Mouse (Mus musculus): ENCODE results near the gene Sema6c. TPM values are rescaled to one million over a fixed set of nuclear protein-coding genes. Genes with fewer than 3 reads are reported as not detected.
"Not testable (repeated sequence)": the region's sequence is repeated elsewhere in the genome, so short reads cannot be mapped to it uniquely, and the experiment has no call there.

The Sema6c gene
- polyA plus RNA-seq, 1 experiment = 1.4 TPM

- WGBS = 87% methylated on average over 5 of the region's 5 CpGs
- no peak for DNase-seq (ENCODE audit: low read depth, low spot score)
Observed at GRCm38 (mm10) chr3:95178948-95179347, 18.7 kb downstream of the Sema6c start.

DNA sequence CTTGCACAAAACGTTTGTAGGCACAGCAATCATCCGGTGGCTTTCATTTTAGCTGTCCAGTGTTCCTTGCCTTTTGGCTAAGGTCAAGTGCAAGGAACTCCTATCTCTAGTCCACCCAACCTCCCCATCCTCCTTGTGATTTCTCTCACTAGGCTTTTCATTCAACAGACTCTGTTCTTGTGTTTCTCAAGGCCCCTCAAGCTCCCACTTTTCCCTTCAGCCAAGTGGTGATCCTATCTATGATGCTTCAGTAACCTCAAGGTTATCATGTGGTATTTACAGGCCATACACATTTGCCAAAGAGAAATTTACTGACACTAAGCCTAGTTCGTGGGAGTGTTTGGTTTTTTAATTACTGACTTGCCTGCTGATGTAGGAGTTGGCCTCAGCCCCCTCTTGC, 19.6 kb downstream of the Sema6c start:
- no peak for DNase-seq (ENCODE audit: low read depth, low spot score)
- 57% methylated on average over 3 of the region's 3 CpGs for WGBS

- DNase-seq (ENCODE audit: low read depth, low spot score) = no peak
- WGBS = 58% methylated on average over 1 of the region's 1 CpGs
Observed at GRCm38 (mm10) chr3:95181841-95182240, 21.6 kb downstream of the Sema6c start.

DNA sequence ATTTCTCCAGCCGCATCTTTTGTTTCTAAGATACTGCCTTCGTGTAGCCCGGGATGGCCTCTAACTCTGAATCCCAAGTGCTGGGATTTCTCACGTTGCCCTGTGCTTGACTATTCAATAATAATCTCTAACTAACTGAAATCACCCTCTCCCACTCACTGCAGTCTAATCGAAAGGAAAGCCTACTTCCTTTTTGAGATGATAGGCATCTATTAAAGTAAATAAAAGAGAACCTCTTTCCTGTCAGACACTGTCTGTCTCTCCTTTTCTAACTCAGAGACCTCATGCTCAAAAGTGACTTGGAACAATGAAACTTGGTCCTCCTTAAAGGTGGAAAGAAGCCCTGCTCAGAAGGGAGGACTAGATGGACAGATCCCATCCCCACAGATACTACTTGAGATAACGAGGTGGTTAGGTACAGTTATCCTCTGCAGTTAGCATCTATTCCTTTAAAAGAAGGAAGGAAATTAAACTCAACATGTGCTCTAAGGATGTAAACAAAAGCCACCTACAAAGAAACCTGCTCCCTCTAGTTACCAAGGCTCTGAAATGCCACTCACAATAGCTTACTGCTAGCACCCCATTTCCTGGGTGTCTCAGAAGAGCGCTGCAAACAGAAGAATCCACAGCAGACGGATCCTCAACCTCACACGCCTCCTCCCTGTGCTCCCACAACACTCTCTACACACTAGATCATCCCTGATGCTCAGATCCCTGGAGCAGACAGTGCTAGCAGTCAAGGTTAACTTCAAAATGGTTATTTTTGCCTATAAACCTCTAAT, 24.7 kb downstream of the Sema6c start:
- DNase-seq (ENCODE audit: low read depth, low spot score) = no peak
- WGBS = 86% methylated on average over 9 of the region's 9 CpGs

DNA sequence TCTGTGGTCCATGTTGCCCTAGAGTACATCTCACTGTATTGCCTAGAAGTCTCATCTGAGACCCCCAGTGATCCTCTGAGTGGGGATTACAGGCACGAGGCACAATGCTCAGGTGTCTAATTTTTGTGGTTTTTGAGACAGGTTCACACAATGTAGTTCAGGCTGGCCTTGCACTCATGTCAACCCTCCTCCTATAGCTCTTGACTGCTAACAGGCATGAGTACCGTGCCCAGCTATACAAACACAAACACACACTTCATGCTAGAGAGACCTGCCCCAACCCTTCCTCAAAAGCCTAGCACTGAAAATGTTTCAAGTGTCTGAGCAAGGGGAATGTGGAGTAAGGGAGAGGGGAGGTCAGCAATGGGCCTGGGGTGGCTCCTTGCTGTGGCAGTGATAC, 25.8 kb downstream of the Sema6c start:
- DNase-seq (ENCODE audit: low read depth, low spot score) = no peak

DNA sequence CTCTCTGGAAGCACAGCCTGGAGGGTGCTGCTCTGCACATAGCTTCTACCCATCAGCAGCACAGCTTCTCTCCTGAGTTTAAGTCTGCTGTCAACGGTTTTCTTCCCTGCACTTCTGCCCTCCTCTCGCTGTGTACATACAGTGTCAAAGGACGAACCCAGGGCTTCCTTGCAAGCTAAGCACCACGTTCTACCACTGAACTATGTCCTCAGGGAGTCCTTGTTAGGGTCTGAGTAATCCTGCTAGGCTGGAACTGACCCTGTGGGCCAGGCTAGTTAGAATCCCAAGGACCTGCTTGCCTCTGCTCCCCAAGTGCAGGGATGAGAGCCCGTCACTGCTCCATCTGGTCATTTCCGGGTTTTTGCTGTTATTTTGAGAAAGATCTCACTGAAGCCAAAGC, 26.6 kb downstream of the Sema6c start:
- no peak for DNase-seq (ENCODE audit: low read depth, low spot score)
- 92% methylated on average over 6 of the region's 6 CpGs for WGBS

More for the DNA sequence above, 25.8 kb downstream of the Sema6c start:
- WGBS = 86% methylated on average over 2 of the region's 2 CpGs

GRCm38 (mm10) chr3:95194721-95195135, 34.5 kb downstream of the Sema6c start:
- 50% methylated on average over 6 of the region's 6 CpGs for WGBS
- DNase-seq (ENCODE audit: low read depth, low spot score) = no peak

DNA sequence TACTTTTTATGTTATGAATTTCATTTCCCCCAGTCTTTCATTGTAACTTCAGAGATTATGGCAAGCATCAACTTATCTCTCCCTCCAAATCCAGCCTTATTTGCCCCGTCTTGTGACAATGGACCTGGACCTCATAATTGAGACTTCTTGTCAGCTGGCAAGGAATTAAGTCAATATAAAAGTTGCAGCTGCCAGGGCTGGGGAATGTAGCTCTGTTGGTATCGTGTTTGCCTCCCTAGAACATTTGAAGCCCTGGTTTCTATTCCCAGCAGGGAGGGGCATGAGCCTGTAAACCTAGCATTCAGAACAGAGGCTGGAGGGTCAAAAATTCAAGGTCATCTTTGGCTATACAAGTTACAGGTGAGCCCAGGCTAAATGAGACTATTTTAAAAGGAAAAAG, 35.5 kb downstream of the Sema6c start:
- DNase-seq (ENCODE audit: low read depth, low spot score) = no peak
- 58% methylated on average over 2 of the region's 2 CpGs for WGBS

DNA sequence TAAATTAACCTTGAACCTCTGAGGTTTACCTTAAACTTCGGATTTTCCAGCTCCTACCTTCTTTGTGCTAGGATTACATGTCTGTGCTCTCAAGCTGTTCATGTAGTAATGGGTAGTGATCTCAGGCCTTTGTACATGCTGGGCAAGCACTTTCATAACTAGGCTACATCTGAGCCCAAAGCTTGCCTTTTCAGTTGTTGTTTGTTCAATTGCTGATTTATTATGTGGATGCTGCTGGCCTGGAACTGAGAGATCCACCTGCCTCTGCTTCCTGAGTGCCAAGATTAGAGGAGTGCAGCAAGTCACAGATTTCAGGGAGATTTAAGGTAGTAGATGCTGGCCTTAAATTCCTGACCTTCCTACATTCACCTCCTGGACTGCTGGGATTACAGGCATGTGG, 38.8 kb downstream of the Sema6c start:
- no peak for DNase-seq (ENCODE audit: low read depth, low spot score)

GRCm38 (mm10) chr3:95200132-95200531, 39.9 kb downstream of the Sema6c start:
- WGBS = 73% methylated on average over 7 of the region's 7 CpGs
- no peak for DNase-seq (ENCODE audit: low read depth, low spot score)

More for the DNA sequence above, 38.8 kb downstream of the Sema6c start:
- 82% methylated on average over 1 of the region's 1 CpGs for WGBS

DNA sequence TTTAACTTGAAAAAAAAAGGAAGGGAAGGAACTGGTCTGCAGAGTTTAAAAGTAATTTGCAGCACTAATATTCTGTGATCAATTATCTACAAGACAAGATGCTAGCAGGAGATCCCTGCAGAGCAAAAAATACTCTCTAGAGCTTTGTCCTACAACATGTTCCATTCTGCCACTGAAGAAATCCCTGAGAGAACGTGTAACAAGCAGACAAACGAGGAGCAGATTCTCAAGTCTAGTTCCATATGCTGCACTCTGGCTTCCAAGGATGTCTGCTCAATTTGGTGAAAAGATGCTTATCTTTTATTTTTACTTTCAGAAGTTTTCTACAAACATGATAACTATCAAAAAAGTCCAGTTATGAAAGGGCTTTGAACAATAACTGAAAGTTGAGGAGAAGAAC, 40.3 kb downstream of the Sema6c start:
- 89% methylated on average over 2 of the region's 2 CpGs for WGBS
- DNase-seq (ENCODE audit: low read depth, low spot score) = no peak

GRCm38 (mm10) chr3:95203880-95204279, 43.6 kb downstream of the Sema6c start:
- 93% methylated on average over 6 of the region's 6 CpGs for WGBS
- DNase-seq (ENCODE audit: low read depth, low spot score) = no peak

DNA sequence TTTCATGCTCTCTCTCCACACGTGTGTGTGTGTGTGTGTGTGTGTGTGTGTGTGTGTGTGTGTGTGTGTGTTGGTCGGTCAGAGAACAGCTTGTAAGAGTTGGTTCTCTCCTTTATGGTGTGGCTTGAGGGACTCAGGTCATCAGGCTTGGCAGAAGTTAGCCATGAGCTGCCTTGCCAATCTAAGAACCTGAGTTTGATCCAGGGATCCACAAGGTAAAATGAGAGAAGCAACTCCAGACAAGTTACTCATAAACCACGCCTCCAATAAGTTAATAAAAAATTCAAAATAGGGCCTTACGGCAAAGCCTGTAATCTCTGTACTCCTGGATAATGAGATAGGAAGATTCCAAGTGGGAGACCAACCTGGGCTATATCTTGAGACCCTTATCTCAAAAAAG, 48.0 kb downstream of the Sema6c start:
- 76% methylated on average over 4 of the region's 4 CpGs for WGBS
- no peak for DNase-seq (ENCODE audit: low read depth, low spot score)

GRCm38 (mm10) chr3:95210585-95210984, 50.3 kb downstream of the Sema6c start:
- 58% methylated on average over 2 of the region's 2 CpGs for WGBS
- DNase-seq (ENCODE audit: low read depth, low spot score) = no peak

DNA sequence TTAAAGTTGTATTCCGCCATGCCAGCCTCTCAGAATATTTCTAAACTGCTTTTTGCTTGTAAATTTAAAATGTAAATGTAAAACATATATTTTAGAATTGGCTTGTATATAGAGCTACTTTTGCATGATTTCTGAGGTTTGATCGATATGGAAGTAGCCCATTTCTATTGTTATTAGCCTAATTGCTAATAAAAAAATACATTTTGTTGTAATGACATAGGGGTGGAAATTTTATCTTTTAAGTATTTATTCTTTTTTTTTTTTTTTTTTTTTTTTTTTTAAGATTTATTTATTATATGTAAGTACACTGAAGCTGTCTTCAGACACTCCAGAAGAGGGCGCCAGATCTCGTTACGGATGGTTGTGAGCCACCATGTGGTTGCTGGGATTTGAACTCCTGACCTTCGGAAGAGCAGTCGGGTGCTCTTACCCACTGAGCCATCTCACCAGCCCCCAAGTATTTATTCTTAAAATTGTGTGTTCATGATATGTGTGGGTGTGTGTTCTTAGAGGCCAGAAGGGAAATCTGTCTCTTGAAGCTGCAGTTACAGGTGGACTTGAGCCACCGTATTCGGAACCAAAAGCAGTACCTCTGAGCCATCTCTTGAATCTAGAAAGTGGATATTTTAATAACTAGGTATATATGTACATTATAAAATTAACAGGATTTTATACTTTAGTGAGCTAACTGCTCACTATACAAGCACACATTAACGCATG, 52.8 kb downstream of the Sema6c start:
- not testable (repeated sequence) for DNase-seq (ENCODE audit: low read depth, low spot score)
- WGBS = 85% methylated on average over 10 of the region's 10 CpGs

GRCm38 (mm10) chr3:95213609-95213975, 53.3 kb downstream of the Sema6c start:
- DNase-seq (ENCODE audit: low read depth, low spot score) = no peak
- 96% methylated on average over 1 of the region's 1 CpGs for WGBS

DNA sequence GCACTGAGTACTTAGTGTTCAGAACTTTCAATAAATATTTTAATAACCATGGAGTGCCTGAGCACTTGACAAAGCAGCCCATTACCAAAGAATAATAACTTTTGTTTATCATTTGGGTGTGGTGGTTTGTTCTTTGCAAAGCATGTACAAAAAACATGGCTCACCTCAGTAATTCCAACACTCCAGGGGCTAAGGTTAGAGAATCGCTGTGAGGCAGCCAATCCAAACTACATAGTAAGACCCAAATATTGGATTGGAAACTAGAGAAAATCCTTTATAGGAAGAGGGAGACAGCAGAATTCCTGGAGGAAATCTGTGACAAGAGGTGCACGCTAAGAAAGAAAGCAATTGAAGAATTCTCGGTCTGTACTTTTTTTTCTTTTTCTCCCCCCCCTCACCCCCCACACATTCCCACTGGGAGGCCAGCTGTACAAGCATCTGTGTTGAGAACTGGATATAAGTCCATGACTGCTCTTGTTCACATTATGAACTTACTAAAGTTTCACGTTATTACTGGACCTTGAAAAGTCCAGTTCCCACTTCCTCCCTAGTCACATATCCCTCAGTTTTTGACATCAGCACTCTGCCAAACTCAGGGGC, 56.5 kb downstream of the Sema6c start:
- DNase-seq (ENCODE audit: low read depth, low spot score) = no peak
- 2% methylated on average over 4 of the region's 4 CpGs for WGBS

DNA sequence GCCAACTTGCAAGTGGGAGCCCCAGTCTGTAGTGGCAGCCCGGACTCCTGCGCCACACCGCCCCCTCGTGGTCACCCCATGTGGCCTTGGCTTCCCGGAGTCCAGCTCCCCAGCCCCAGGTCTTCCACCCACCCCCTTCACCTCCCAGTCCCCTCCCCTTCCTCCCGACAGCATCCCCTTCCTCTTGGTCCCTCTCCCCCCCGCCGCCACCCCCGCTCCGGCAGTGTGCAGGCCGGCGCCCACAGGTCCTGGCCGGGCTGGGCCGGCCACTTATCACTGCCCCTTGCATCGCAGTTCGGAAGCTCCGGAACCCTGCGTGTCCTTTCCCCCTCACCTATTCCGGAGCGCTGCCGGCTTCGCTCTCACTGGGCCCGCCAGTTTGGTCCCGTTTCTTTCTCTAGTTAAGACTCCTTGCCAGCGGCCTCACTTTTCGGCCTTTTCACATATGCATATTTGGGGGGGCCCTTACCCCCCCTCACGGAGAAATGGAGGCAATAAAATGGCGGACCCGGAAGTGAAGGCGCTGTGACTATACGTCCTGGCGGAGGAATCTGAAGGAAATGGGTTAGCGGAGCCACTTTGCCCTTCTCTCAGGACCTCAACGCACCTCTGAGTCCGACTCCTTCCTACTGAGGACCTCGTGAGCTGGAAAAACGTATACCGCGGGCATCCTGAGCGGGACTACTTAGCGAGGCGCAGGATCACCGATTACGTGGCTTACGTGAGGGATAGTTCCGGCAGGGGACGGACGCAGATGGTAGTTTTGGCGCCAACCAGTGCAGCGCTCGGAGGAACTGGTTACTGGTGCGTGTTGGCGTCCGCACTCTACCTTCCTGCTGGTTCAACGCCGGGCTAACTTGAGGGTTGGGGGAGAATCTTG, 57.2 kb downstream of the Sema6c start, which contains the start of gene Gabpb2:
Gene Gabpb2 (minus strand): TSS at position 662 of the 880 bp plus-strand sequence.
- under 1% methylated on average over 56 of the region's 56 CpGs for WGBS
- peak; percentile 65 for DNase-seq (ENCODE audit: low read depth, low spot score)

DNA sequence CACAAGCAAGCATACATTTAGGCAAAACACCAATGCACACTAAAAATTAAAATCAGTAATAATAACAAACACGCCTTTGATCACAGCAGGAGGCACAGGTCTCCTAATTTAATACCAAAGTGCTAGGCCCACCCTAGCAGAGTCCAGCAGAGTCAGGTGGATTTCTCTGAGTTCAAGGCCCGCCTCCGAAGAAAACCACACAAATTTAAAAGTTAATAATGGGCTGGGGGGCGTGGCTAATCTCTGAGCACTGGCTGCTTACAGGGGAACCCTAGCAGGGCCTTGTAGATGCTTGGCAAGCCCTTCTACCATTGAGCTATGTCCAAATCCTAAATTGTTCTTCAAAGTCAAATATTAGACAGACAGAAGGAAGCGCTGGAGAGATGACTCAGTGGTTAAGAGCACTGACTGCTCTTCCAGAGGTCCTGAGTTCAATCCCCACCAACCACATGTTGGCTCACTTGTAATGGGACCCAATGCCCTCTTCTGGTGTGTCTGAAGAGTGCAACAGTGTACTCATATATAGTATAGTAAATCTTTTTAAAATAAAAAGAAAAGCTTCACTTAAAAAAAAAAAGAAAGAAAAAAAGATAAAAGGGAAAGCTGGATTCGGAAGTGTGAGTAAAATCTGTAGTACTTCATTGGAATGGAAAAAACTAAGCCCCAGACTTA, 58.3 kb downstream of the Sema6c start:
- no peak for DNase-seq (ENCODE audit: low read depth, low spot score)
- WGBS = 70% methylated on average over 6 of the region's 6 CpGs
